ENCODE assay signal across 20 mouse cellular contexts in the genomic region with DNA sequence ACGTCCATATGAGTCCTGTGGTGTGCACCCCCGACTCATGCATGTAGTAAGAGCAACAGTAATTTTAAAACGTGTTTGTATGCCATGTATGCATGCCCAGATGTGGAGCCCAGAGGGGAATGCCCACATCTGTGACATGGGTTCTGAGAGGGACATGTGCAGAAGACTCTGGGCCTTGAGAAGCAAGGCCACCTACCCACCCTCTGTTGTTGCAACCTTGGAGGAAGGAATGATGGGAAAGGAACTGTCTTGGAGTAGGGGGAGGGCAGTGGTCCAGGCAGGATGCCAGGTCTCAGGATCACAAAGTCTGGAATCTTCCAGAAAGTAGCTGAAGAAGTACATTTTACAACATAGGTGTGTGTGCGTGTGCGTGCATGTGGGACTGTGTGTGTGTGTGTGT.
DNase-seq lines count a peak whose midpoint lies in the region; ATAC-seq and TF ChIP-seq lines count a peak whose summit lies in the region.
"Had no signal": no experiment of that assay in that cellular context is flagged by ENCODE, and none has a peak within 500 bp of the region (broad histone marks: within the 10 kb centered on the region; RNA-seq: fewer than 3 reads in every experiment).

No protein-coding gene starts in this region.

- H3K4me2 ChIP-seq in heart, postnatal 0 days (ENCODE audit: low read depth, low read length), result no peak overlapping the region
- H3K4me2 ChIP-seq: forebrain, embryonic 12.5 days; liver, embryonic 13.5 days; lung, embryonic 15.5 days; midbrain, embryonic 12.5 days; stomach, embryonic 15.5 days had no signal

- intact Hi-C loops in heart, postnatal 36 days (cut with DNase I), result no loop called here

- H3K4me3 ChIP-seq in heart, postnatal 0 days (ENCODE audit: low read depth, low read length), result no peak overlapping the region
- H3K4me3 ChIP-seq: forebrain, embryonic 12.5 days; liver, embryonic 13.5 days; lung, embryonic 15.5 days; midbrain, embryonic 12.5 days; stomach, embryonic 15.5 days had no signal

- no peak for TF ChIP-seq EP300 in heart, postnatal 0 days (IDR thresholded peaks at IDR 0.05; ENCODE audit: low read depth)

- no peak overlapping the region for H3K9ac ChIP-seq in heart, postnatal 0 days (replicated peaks; ENCODE audit: low read depth, low read length)
- H3K9ac ChIP-seq: forebrain, embryonic 12.5 days; liver, embryonic 13.5 days; lung, embryonic 15.5 days; midbrain, embryonic 12.5 days; stomach, embryonic 15.5 days had no signal

- H3K27me3 ChIP-seq in heart, postnatal 0 days (ENCODE audit: control insufficient read depth, insufficient read depth, low read length), result no peaks in the 10 kb centered on the region
- H3K27me3 ChIP-seq: forebrain, embryonic 12.5 days; liver, embryonic 13.5 days; lung, embryonic 15.5 days; midbrain, embryonic 12.5 days; stomach, embryonic 15.5 days had no signal

- H3K4me1 ChIP-seq in heart, postnatal 0 days (ENCODE audit: control insufficient read depth, insufficient read depth), result no peaks in the 10 kb centered on the region
- H3K4me1 ChIP-seq: forebrain, embryonic 12.5 days; midbrain, embryonic 12.5 days had no signal

- WGBS in heart, postnatal 0 days, result 81% methylated on average over 5 of the region's 5 CpGs

- H3K27ac ChIP-seq in heart, postnatal 0 days (ENCODE audit: low read depth), result 0 out of 2 replicates have a peak overlapping the region, but pooled peaks have one; percentile 15
- H3K27ac ChIP-seq: liver, embryonic 13.5 days; midbrain, embryonic 12.5 days; stomach, embryonic 15.5 days had no signal

- no peaks in the 10 kb centered on the region for H3K9me3 ChIP-seq in heart, postnatal 0 days (replicated peaks; ENCODE audit: control insufficient read depth, low read length)
- H3K9me3 ChIP-seq: forebrain, embryonic 12.5 days; liver, embryonic 13.5 days; lung, embryonic 15.5 days; midbrain, embryonic 12.5 days; stomach, embryonic 15.5 days had no signal

- ATAC-seq in heart, postnatal 0 days (ENCODE audit: insufficient read depth, low read depth), result no peak

- TF ChIP-seq CTCF in heart, postnatal 0 days (IDR thresholded peaks at IDR 0.05; ENCODE audit: low read depth), result no peak

- no peaks in the 10 kb centered on the region for H3K36me3 ChIP-seq in heart, postnatal 0 days (replicated peaks; ENCODE audit: control insufficient read depth, insufficient read depth, low read length)
- H3K36me3 ChIP-seq: midbrain, embryonic 12.5 days had no signal

- DNase-seq in adrenal gland, adult (ENCODE audit: inconsistent age in 2 of 2, low spot score in 1 of 2), result peak; percentile 51 to 71
- DNase-seq in adrenal gland, adult 8-10 months, result no peak
- DNase-seq in heart, postnatal 0 days (ENCODE audit: low spot score), result no peak
- no peak for DNase-seq in heart, postnatal 36 days
- DNase-seq in testis, postnatal 10 days (ENCODE audit: low spot score), result peak; percentile 76
- no peak for DNase-seq in testis, postnatal 14 days (ENCODE audit: low spot score)
- no peak for DNase-seq in frontal cortex, postnatal 25 days (ENCODE audit: low spot score in 2 of 2)
- DNase-seq in right cerebral cortex, postnatal 10 days (ENCODE audit: low spot score in 2 of 2), result no peak
- DNase-seq: cerebellum, adult 11 months; cerebellum, postnatal 14 days; gastrocnemius, postnatal 25 days; kidney, adult 2 months; kidney, postnatal 14 days; liver, embryonic 13.5 days; right cerebral cortex, postnatal 14 days; spleen, adult 18-20 months had no signal

Comparison
In these comparisons a context has a peak if more than half of its experiments do, and no peak if none do; other contexts are left out.
1. DNase-seq: peak in adrenal gland, adult (2 of 2) and testis, postnatal 10 days (single experiment); none in adrenal gland, adult 8-10 months (single experiment), heart, postnatal 0 days (single experiment), heart, postnatal 36 days (0 of 2), testis, postnatal 14 days (single experiment), frontal cortex, postnatal 25 days (0 of 2) and right cerebral cortex, postnatal 10 days (0 of 2).